Mouse (Mus musculus) MEL (cell line): Measurements from ENCODE around the gene Gnl1. TPM values are rescaled to one million over a fixed set of nuclear protein-coding genes. Genes with fewer than 3 reads are reported as not detected.
A peak's percentile ranks its signal among the peaks of the same experiment; 100 is the strongest.

Experiments
- DNase-seq: peaks from one replicate; pipeline ENCODE4 v3.0.0; 2011; ENCODE audit warnings: low read depth, low spot score
- H3K27ac ChIP-seq: 2 replicates; pipeline ENCODE4 v1.5.1; 2012; ENCODE audit warnings: low read depth, mild to moderate bottlenecking, control low read depth, low read length, moderate library complexity; ENCODE audit not compliant: control insufficient read depth
- H3K27me3 ChIP-seq, 2 experiments: fragments of 150-350 bp in 1 of 2; sonication (generic) in 1 of 2; 2 replicates each; pipeline ENCODE4 v1.6.1; 2012; ENCODE audit warnings: low read length in 2 of 2, mild to moderate bottlenecking in 2 of 2, improper control_type of control experiment in 1 of 2, moderate library complexity in 1 of 2; ENCODE audit not compliant: insufficient read depth in 2 of 2, control insufficient read depth in 1 of 2
- H3K36me3 ChIP-seq, 2 experiments: 2 replicates each; pipeline ENCODE4 v1.6.1; 2012 to 2014; ENCODE audit warnings: low read length in 2 of 2, improper control_type of control experiment in 1 of 2, inconsistent platforms in 1 of 2, mild to moderate bottlenecking in 1 of 2; ENCODE audit not compliant: insufficient read depth in 2 of 2, control insufficient read depth in 1 of 2
- H3K4me1 ChIP-seq, 2 experiments: fragments of 150-350 bp in 1 of 2; sonication (generic) in 1 of 2; 2 replicates each; pipeline ENCODE4 v1.6.1; 2012; ENCODE audit warnings: low read length in 2 of 2, improper control_type of control experiment in 1 of 2, mild to moderate bottlenecking in 1 of 2; ENCODE audit not compliant: insufficient read depth in 2 of 2, control insufficient read depth in 1 of 2
- H3K4me3 ChIP-seq, 2 experiments: fragments of 150-350 bp in 1 of 2; sonication (generic) in 1 of 2; 2 replicates each; pipeline ENCODE4 v1.5.1; 2012; ENCODE audit warnings: low read depth in 2 of 2, low read length in 2 of 2, mild to moderate bottlenecking in 2 of 2, moderate library complexity in 2 of 2, control low read depth in 1 of 2, improper control_type of control experiment in 1 of 2; ENCODE audit not compliant: control insufficient read depth in 1 of 2, insufficient read depth in 1 of 2
- H3K79me2 ChIP-seq: 2 replicates; pipeline ENCODE4 v1.6.1; 2012; ENCODE audit warnings: mild to moderate bottlenecking, low read length, moderate library complexity; ENCODE audit not compliant: control insufficient read depth, poor library complexity, insufficient read depth
- H3K9ac ChIP-seq: 2 replicates; pipeline ENCODE4 v1.6.1; 2012; ENCODE audit warnings: low read depth, mild to moderate bottlenecking, control low read depth, low read length, moderate library complexity; ENCODE audit not compliant: control insufficient read depth, poor library complexity, severe bottlenecking
- H3K9me3 ChIP-seq: fragments of 150-350 bp; sonication (generic); replicated peaks from 2 replicates; pipeline ENCODE4 v1.6.1; 2012; ENCODE audit warnings: mild to moderate bottlenecking, low read length, improper control_type of control experiment, moderate library complexity; ENCODE audit not compliant: insufficient read depth
- BHLHE40 ChIP-seq: IDR thresholded peaks from 2 replicates; pipeline ENCODE4 v1.6.1; 2012; ENCODE audit warnings: low read depth, mild to moderate bottlenecking, inconsistent platforms, low read length, improper control_type of control experiment, borderline replicate concordance
- CHD2 ChIP-seq: IDR thresholded peaks from 2 replicates; pipeline ENCODE4 v1.6.1; 2011; ENCODE audit warnings: low read length, improper control_type of control experiment
- CTCF ChIP-seq, 3 experiments: IDR thresholded peaks in 2 of 3; conservative IDR thresholded peaks in 1 of 3; 2 replicates each; pipeline ENCODE4 v1.5.1; 2011 to 2012; ENCODE audit warnings: low read length in 3 of 3, low read depth in 2 of 3, mild to moderate bottlenecking in 2 of 3, improper control_type of control experiment in 1 of 3, inconsistent platforms in 1 of 3, mixed read lengths in 1 of 3, moderate library complexity in 1 of 3; ENCODE audit not compliant: control insufficient read depth in 1 of 3, insufficient read depth in 1 of 3, poor library complexity in 1 of 3, severe bottlenecking in 1 of 3
- EP300 ChIP-seq, 2 experiments: IDR thresholded peaks; 2 replicates each; pipeline ENCODE4 v1.6.1; 2011; ENCODE audit warnings: improper control_type of control experiment in 2 of 2, low read length in 2 of 2, low read depth in 1 of 2, mild to moderate bottlenecking in 1 of 2
- GABPA ChIP-seq: IDR thresholded peaks from 2 replicates; pipeline ENCODE4 v1.6.1; 2012; ENCODE audit warnings: low read depth, mild to moderate bottlenecking, inconsistent platforms, low read length, improper control_type of control experiment, moderate library complexity
- GATA1 ChIP-seq: IDR thresholded peaks from 2 replicates; pipeline ENCODE4 v1.6.1; 2011; ENCODE audit warnings: low read depth, low read length, improper control_type of control experiment
- HCFC1 ChIP-seq: IDR thresholded peaks from 2 replicates; pipeline ENCODE4 v1.6.1; 2012; ENCODE audit warnings: low read depth, mild to moderate bottlenecking, inconsistent platforms, low read length, improper control_type of control experiment, moderate library complexity
- JUND ChIP-seq: IDR thresholded peaks from 2 replicates; pipeline ENCODE4 v1.6.1; 2011; ENCODE audit warnings: low read depth, mild to moderate bottlenecking, improper control_type of control experiment, low read length
- MAZ ChIP-seq: IDR thresholded peaks from 2 replicates; pipeline ENCODE4 v1.6.1; 2012; ENCODE audit warnings: low read depth, mild to moderate bottlenecking, inconsistent platforms, low read length, improper control_type of control experiment
- MYC ChIP-seq: IDR thresholded peaks from 2 replicates; pipeline ENCODE4 v1.6.1; 2011; ENCODE audit warnings: low read depth, mild to moderate bottlenecking, low read length, improper control_type of control experiment, moderate library complexity
- NRF1 ChIP-seq: IDR thresholded peaks from 2 replicates; pipeline ENCODE4 v1.6.1; 2014; ENCODE audit warnings: low read depth, mild to moderate bottlenecking, inconsistent platforms, low read length, improper control_type of control experiment, moderate library complexity; ENCODE audit not compliant: poor library complexity, insufficient read depth, severe bottlenecking
- POLR2A ChIP-seq, 2 experiments: IDR thresholded peaks; 2 replicates each; pipeline ENCODE4 v1.6.1; 2011 to 2012; ENCODE audit warnings: low read length in 2 of 2, mild to moderate bottlenecking in 2 of 2, control low read depth in 1 of 2, improper control_type of control experiment in 1 of 2, low read depth in 1 of 2, moderate library complexity in 1 of 2; ENCODE audit not compliant: control insufficient read depth in 1 of 2, insufficient read depth in 1 of 2, poor library complexity in 1 of 2
- POLR2AphosphoS2 ChIP-seq: IDR thresholded peaks from 2 replicates; pipeline ENCODE4 v1.6.1; 2011; ENCODE audit warnings: low read length, improper control_type of control experiment
- POLR2AphosphoS5 ChIP-seq: IDR thresholded peaks from 2 replicates; pipeline ENCODE4 v1.6.1; 2012; ENCODE audit warnings: low read depth, borderline replicate concordance, mild to moderate bottlenecking, inconsistent platforms, low read length, moderate library complexity, mixed read lengths
- RAD21 ChIP-seq: IDR thresholded peaks from 2 replicates; pipeline ENCODE4 v1.6.1; 2011; ENCODE audit warnings: mild to moderate bottlenecking, low read depth, low read length, improper control_type of control experiment
- RCOR1 ChIP-seq: IDR thresholded peaks from 2 replicates; pipeline ENCODE4 v1.6.1; 2012; ENCODE audit warnings: low read depth, mild to moderate bottlenecking, inconsistent platforms, low read length, improper control_type of control experiment
- SMC3 ChIP-seq: IDR thresholded peaks from 2 replicates; pipeline ENCODE4 v1.6.1; 2011; ENCODE audit warnings: low read depth, low read length, improper control_type of control experiment
- TAL1 ChIP-seq: IDR thresholded peaks from 2 replicates; pipeline ENCODE4 v1.6.1; 2012; ENCODE audit warnings: mild to moderate bottlenecking, inconsistent platforms, low read length, moderate library complexity, mixed read lengths
- TBP ChIP-seq: IDR thresholded peaks from 2 replicates; pipeline ENCODE4 v1.8.0; 2011; ENCODE audit warnings: low read depth, low read length, improper control_type of control experiment
- TCF12 ChIP-seq: IDR thresholded peaks from 2 replicates; pipeline ENCODE4 v1.6.1; 2014; ENCODE audit warnings: low read depth, mild to moderate bottlenecking, inconsistent platforms, low read length, improper control_type of control experiment, moderate library complexity
- UBTF ChIP-seq: IDR thresholded peaks from 2 replicates; pipeline ENCODE4 v1.6.1; 2012; ENCODE audit warnings: low read depth, mild to moderate bottlenecking, inconsistent platforms, low read length, improper control_type of control experiment, moderate library complexity, borderline replicate concordance; ENCODE audit not compliant: insufficient read depth
- USF1 ChIP-seq: IDR thresholded peaks from 2 replicates; pipeline ENCODE4 v1.6.1; 2014; ENCODE audit warnings: low read depth, mild to moderate bottlenecking, inconsistent platforms, low read length, improper control_type of control experiment, moderate library complexity
- USF2 ChIP-seq, 2 experiments: IDR thresholded peaks; 2 replicates each; pipeline ENCODE4 v1.6.1; 2011 to 2012; ENCODE audit warnings: improper control_type of control experiment in 2 of 2, low read length in 2 of 2, borderline replicate concordance in 1 of 2, inconsistent platforms in 1 of 2, low read depth in 1 of 2, mild to moderate bottlenecking in 1 of 2; ENCODE audit not compliant: insufficient read depth in 1 of 2
- ZC3H11A ChIP-seq: IDR thresholded peaks from 2 replicates; pipeline ENCODE4 v1.6.1; 2012; ENCODE audit warnings: low read depth, mild to moderate bottlenecking, inconsistent platforms, low read length, improper control_type of control experiment
- ZKSCAN1 ChIP-seq: IDR thresholded peaks from 2 replicates; pipeline ENCODE4 v1.6.1; 2012; ENCODE audit warnings: low read depth, mild to moderate bottlenecking, inconsistent platforms, low read length, improper control_type of control experiment, moderate library complexity
- ZMIZ1 ChIP-seq: IDR thresholded peaks from 2 replicates; pipeline ENCODE4 v1.6.1; 2012; ENCODE audit warnings: low read depth, mild to moderate bottlenecking, inconsistent platforms, low read length, improper control_type of control experiment, moderate library complexity
- ZNF384 ChIP-seq: IDR thresholded peaks from 2 replicates; pipeline ENCODE4 v1.6.1; 2012; ENCODE audit warnings: low read depth, mild to moderate bottlenecking, inconsistent platforms, low read length, improper control_type of control experiment
- polyA plus RNA-seq, 2 experiments: library from polyadenylated mRNA; stranded (reverse) in 1 of 2; unstranded in 1 of 2; fragments of >175 nt in 1 of 2; fragments of >200 nt in 1 of 2; gene quantifications; 2 replicates each; pipeline versions ENCODE4 v1.2.1 to v1.2.4; 2012; ENCODE audit warnings: low replicate concordance in 2 of 2, low read depth in 1 of 2; ENCODE audit not compliant: insufficient read length in 2 of 2, insufficient read depth in 1 of 2, missing spikeins in 1 of 2
- total RNA-seq: library from RNA; depleted of rRNA; stranded (reverse); fragments of 300-350 nt; gene quantifications from 2 replicates; pipeline ENCODE4 v1.2.3, GENCODE M21; 2012

Gnl1 gene
- total and polyA plus RNA-seq, 3 experiments = 57.1 to 98.5 TPM; not detected in 1

DNA sequence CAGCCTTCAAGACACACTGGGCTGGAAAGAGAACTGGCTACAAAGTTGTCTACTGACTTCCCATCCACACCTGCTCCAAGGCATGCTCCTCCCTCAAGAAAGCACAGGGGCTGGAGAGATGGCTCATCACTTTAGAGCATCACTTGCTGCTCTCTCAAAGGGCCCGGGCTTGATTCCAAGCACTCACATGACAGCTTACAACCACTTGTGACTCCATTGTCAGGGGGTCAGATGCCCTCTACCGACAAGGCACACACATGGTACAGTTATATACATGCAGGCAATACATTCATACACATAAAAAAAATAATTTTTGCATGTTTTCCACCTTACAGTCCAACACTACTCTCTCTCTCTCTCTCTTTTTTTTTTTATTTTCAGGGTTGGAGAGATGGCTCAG, 12.0 kb upstream of the Gnl1 start:
- Histone ChIP-seq H3K79me2 (peaks cover 43% of the 10 kb centered on the region), H3K9ac (0 out of 2 replicates have a peak overlapping the region, but pooled peaks have one; percentile 12), H3K4me1 (peaks cover 0 to 26% of the 10 kb centered on the region in 2 experiments; a peak in 3 of 4 replicates), H3K27me3 (no peaks in the 10 kb centered on the region), H3K9me3 (no peaks in the 10 kb centered on the region), H3K4me3 (no peak overlapping the region), H3K36me3 (peaks cover 13 to 33% of the 10 kb centered on the region in 2 experiments), H3K27ac (no peak overlapping the region)
- TF ChIP-seq ZC3H11A = no peak
- no peak for TF ChIP-seq ZNF384
- no peak for DNase-seq

DNA sequence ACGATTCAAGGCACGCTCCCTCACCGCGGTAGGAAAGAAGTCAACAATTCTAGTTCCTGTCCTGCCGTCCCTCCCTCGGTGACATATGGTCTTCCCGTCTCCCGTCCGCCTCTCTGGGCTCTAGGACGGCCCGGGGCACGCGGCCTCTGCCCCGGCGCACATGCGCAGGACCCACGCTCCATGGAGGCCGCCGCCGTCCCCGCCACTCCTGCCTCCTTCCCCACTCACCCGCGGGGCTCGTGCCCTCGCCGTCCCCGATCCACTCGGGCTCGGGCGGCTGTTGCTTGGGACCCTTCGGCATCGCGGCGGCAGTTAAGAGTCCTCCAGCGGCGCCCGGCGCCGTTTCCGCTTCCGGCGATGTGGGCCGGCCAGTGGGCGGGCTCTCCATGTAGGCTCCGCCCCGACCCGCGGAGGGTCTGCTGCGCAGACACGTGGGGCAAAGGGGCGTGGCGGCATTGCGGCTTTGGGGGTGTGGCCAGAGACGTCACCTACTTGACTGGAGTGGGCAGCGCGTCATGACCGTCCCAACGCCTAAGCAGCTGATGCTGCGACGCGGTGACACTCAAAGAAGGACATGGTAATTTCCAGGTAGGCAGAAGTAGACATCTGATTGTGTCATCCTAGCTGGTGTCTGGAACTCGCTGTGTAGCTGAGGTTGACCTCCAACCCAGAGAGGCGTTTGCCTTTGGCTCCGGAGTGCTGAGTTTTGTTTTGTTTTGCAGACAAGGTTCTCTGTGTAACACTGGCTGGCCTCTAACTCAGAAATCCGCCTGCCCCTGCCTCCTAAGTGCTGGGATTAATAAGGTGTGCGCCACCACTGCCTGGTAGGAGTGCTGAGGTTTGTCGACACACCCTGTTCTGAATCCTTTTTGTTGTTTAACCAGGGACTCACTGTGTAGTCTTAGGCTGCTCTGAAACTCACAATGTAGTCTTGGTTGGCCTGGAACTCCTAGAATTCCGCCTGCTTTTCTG, 9.9 kb upstream of the Gnl1 start, which contains the start of gene Abcf1:
Gene Abcf1, minus strand, starts transcription at position 344 of the 972 bp plus-strand sequence.
- peaks cover 0 to 26% of the 10 kb centered on the region in 2 experiments; a peak in 3 of 4 replicates for H3K4me1 ChIP-seq
- TF ChIP-seq RCOR1 (no peak), TAL1 (no peak), CHD2 (no peak), NRF1 (peak; percentile 72), ZMIZ1 (peak; percentile 88), ZKSCAN1 (no peak), ZNF384 (no peak), POLR2AphosphoS2 (peak; percentile 85; the same call in 1 of the 2 replicates), POLR2AphosphoS5 (no peak), TCF12 (no peak; the same call in 1 of the 2 replicates), USF2 (IDR thresholded peaks at IDR 0.05; ENCODE audit: borderline replicate concordance in 1 of 2, insufficient read depth in 1 of 2, low read depth in 1 of 2, low read length in 2 of 2) (peak in 1 of 2 experiments; percentile 57; a peak in 2 of 4 replicates), UBTF (0 out of 2 replicates have a peak, but pooled peaks have one; percentile 49), TBP (0 out of 2 replicates have a peak, but pooled peaks have one; percentile 39), USF1 (peak; percentile 93), BHLHE40 (no peak), CTCF (IDR thresholded peaks at IDR 0.05 in 2 of 3, conservative IDR thresholded peaks at IDR 0.05 in 1 of 3; ENCODE audit: control insufficient read depth in 1 of 3, insufficient read depth in 1 of 3, low read depth in 2 of 3, low read length in 3 of 3, poor library complexity in 1 of 3, severe bottlenecking in 1 of 3) (no peak), MAZ (no peak), EP300 (IDR thresholded peaks at IDR 0.05; ENCODE audit: low read depth in 1 of 2, low read length in 2 of 2) (0 out of 4 replicates have a peak, but pooled peaks of 1 of the 2 experiments have one; percentile 9), SMC3 (no peak), MYC (peak; percentile 72), GABPA (no peak), ZC3H11A (no peak), GATA1 (no peak), HCFC1 (peak; percentile 82), POLR2A (IDR thresholded peaks at IDR 0.05; ENCODE audit: control insufficient read depth in 1 of 2, insufficient read depth in 1 of 2, low read depth in 1 of 2, low read length in 2 of 2, poor library complexity in 1 of 2) (peak; percentile 95 to 96), RAD21 (no peak), JUND (no peak)

More for the DNA sequence above, 9.9 kb upstream of the Gnl1 start, which contains the start of gene Abcf1:
- H3K27ac ChIP-seq = peak within 1 kb of the TSS; percentile 55
- H3K9me3 ChIP-seq = no peaks in the 10 kb centered on the region
- peaks cover 15 to 33% of the 10 kb centered on the region in 2 experiments for H3K36me3 ChIP-seq
- DNase-seq = peak; percentile 98
- H3K4me3 ChIP-seq = peak within 1 kb of the TSS; percentile 75 to 89
- peak within 1 kb of the TSS; percentile 92 for H3K9ac ChIP-seq
- H3K79me2 ChIP-seq = peaks cover 39% of the 10 kb centered on the region
- H3K27me3 ChIP-seq = no peaks in the 10 kb centered on the region
